Mouse (Mus musculus) MEL (cell line): Measurements from ENCODE around the gene Dbn1. TPM values are rescaled to one million over a fixed set of nuclear protein-coding genes. Genes with fewer than 3 reads are reported as not detected.

Experiments
- DNase-seq: peaks from one replicate; pipeline ENCODE4 v3.0.0; 2011; ENCODE audit warnings: low read depth, low spot score
- H3K27ac ChIP-seq: 2 replicates; pipeline ENCODE4 v1.5.1; 2012; ENCODE audit warnings: low read depth, mild to moderate bottlenecking, control low read depth, low read length, moderate library complexity; ENCODE audit not compliant: control insufficient read depth
- H3K27me3 ChIP-seq, 2 experiments: fragments of 150-350 bp in 1 of 2; sonication (generic) in 1 of 2; 2 replicates each; pipeline ENCODE4 v1.6.1; 2012; ENCODE audit warnings: low read length in 2 of 2, mild to moderate bottlenecking in 2 of 2, improper control_type of control experiment in 1 of 2, moderate library complexity in 1 of 2; ENCODE audit not compliant: insufficient read depth in 2 of 2, control insufficient read depth in 1 of 2
- H3K36me3 ChIP-seq, 2 experiments: 2 replicates each; pipeline ENCODE4 v1.6.1; 2012 to 2014; ENCODE audit warnings: low read length in 2 of 2, improper control_type of control experiment in 1 of 2, inconsistent platforms in 1 of 2, mild to moderate bottlenecking in 1 of 2; ENCODE audit not compliant: insufficient read depth in 2 of 2, control insufficient read depth in 1 of 2
- H3K4me1 ChIP-seq, 2 experiments: fragments of 150-350 bp in 1 of 2; sonication (generic) in 1 of 2; 2 replicates each; pipeline ENCODE4 v1.6.1; 2012; ENCODE audit warnings: low read length in 2 of 2, improper control_type of control experiment in 1 of 2, mild to moderate bottlenecking in 1 of 2; ENCODE audit not compliant: insufficient read depth in 2 of 2, control insufficient read depth in 1 of 2
- H3K4me3 ChIP-seq, 2 experiments: fragments of 150-350 bp in 1 of 2; sonication (generic) in 1 of 2; 2 replicates each; pipeline ENCODE4 v1.5.1; 2012; ENCODE audit warnings: low read depth in 2 of 2, low read length in 2 of 2, mild to moderate bottlenecking in 2 of 2, moderate library complexity in 2 of 2, control low read depth in 1 of 2, improper control_type of control experiment in 1 of 2; ENCODE audit not compliant: control insufficient read depth in 1 of 2, insufficient read depth in 1 of 2
- H3K79me2 ChIP-seq: 2 replicates; pipeline ENCODE4 v1.6.1; 2012; ENCODE audit warnings: mild to moderate bottlenecking, low read length, moderate library complexity; ENCODE audit not compliant: control insufficient read depth, poor library complexity, insufficient read depth
- H3K9ac ChIP-seq: 2 replicates; pipeline ENCODE4 v1.6.1; 2012; ENCODE audit warnings: low read depth, mild to moderate bottlenecking, control low read depth, low read length, moderate library complexity; ENCODE audit not compliant: control insufficient read depth, poor library complexity, severe bottlenecking
- H3K9me3 ChIP-seq: fragments of 150-350 bp; sonication (generic); replicated peaks from 2 replicates; pipeline ENCODE4 v1.6.1; 2012; ENCODE audit warnings: mild to moderate bottlenecking, low read length, improper control_type of control experiment, moderate library complexity; ENCODE audit not compliant: insufficient read depth
- CHD2 ChIP-seq: IDR thresholded peaks from 2 replicates; pipeline ENCODE4 v1.6.1; 2011; ENCODE audit warnings: low read length, improper control_type of control experiment
- CTCF ChIP-seq, 3 experiments: IDR thresholded peaks in 2 of 3; conservative IDR thresholded peaks in 1 of 3; 2 replicates each; pipeline ENCODE4 v1.5.1; 2011 to 2012; ENCODE audit warnings: low read length in 3 of 3, low read depth in 2 of 3, mild to moderate bottlenecking in 2 of 3, improper control_type of control experiment in 1 of 3, inconsistent platforms in 1 of 3, mixed read lengths in 1 of 3, moderate library complexity in 1 of 3; ENCODE audit not compliant: control insufficient read depth in 1 of 3, insufficient read depth in 1 of 3, poor library complexity in 1 of 3, severe bottlenecking in 1 of 3
- E2F4 ChIP-seq: IDR thresholded peaks from 2 replicates; pipeline ENCODE4 v1.6.1; 2011; ENCODE audit warnings: low read depth, low read length, improper control_type of control experiment, borderline replicate concordance
- ELF1 ChIP-seq: IDR thresholded peaks from 2 replicates; pipeline ENCODE4 v1.6.1; 2014; ENCODE audit warnings: low read depth, mild to moderate bottlenecking, inconsistent platforms, low read length, improper control_type of control experiment, moderate library complexity
- ETS1 ChIP-seq: IDR thresholded peaks from 2 replicates; pipeline ENCODE4 v1.6.1; 2012; ENCODE audit warnings: low read depth, mild to moderate bottlenecking, inconsistent platforms, low read length, improper control_type of control experiment, moderate library complexity
- GABPA ChIP-seq: IDR thresholded peaks from 2 replicates; pipeline ENCODE4 v1.6.1; 2012; ENCODE audit warnings: low read depth, mild to moderate bottlenecking, inconsistent platforms, low read length, improper control_type of control experiment, moderate library complexity
- GATA1 ChIP-seq: IDR thresholded peaks from 2 replicates; pipeline ENCODE4 v1.6.1; 2011; ENCODE audit warnings: low read depth, low read length, improper control_type of control experiment
- JUND ChIP-seq: IDR thresholded peaks from 2 replicates; pipeline ENCODE4 v1.6.1; 2011; ENCODE audit warnings: low read depth, mild to moderate bottlenecking, improper control_type of control experiment, low read length
- MAZ ChIP-seq: IDR thresholded peaks from 2 replicates; pipeline ENCODE4 v1.6.1; 2012; ENCODE audit warnings: low read depth, mild to moderate bottlenecking, inconsistent platforms, low read length, improper control_type of control experiment
- NELFE ChIP-seq: IDR thresholded peaks from 2 replicates; pipeline ENCODE4 v1.6.1; 2011; ENCODE audit warnings: low read depth, low read length, improper control_type of control experiment
- POLR2A ChIP-seq, 2 experiments: IDR thresholded peaks; 2 replicates each; pipeline ENCODE4 v1.6.1; 2011 to 2012; ENCODE audit warnings: low read length in 2 of 2, mild to moderate bottlenecking in 2 of 2, control low read depth in 1 of 2, improper control_type of control experiment in 1 of 2, low read depth in 1 of 2, moderate library complexity in 1 of 2; ENCODE audit not compliant: control insufficient read depth in 1 of 2, insufficient read depth in 1 of 2, poor library complexity in 1 of 2
- RCOR1 ChIP-seq: IDR thresholded peaks from 2 replicates; pipeline ENCODE4 v1.6.1; 2012; ENCODE audit warnings: low read depth, mild to moderate bottlenecking, inconsistent platforms, low read length, improper control_type of control experiment
- TAL1 ChIP-seq: IDR thresholded peaks from 2 replicates; pipeline ENCODE4 v1.6.1; 2012; ENCODE audit warnings: mild to moderate bottlenecking, inconsistent platforms, low read length, moderate library complexity, mixed read lengths
- TBP ChIP-seq: IDR thresholded peaks from 2 replicates; pipeline ENCODE4 v1.8.0; 2011; ENCODE audit warnings: low read depth, low read length, improper control_type of control experiment
- UBTF ChIP-seq: IDR thresholded peaks from 2 replicates; pipeline ENCODE4 v1.6.1; 2012; ENCODE audit warnings: low read depth, mild to moderate bottlenecking, inconsistent platforms, low read length, improper control_type of control experiment, moderate library complexity, borderline replicate concordance; ENCODE audit not compliant: insufficient read depth
- USF2 ChIP-seq, 2 experiments: IDR thresholded peaks; 2 replicates each; pipeline ENCODE4 v1.6.1; 2011 to 2012; ENCODE audit warnings: improper control_type of control experiment in 2 of 2, low read length in 2 of 2, borderline replicate concordance in 1 of 2, inconsistent platforms in 1 of 2, low read depth in 1 of 2, mild to moderate bottlenecking in 1 of 2; ENCODE audit not compliant: insufficient read depth in 1 of 2
- ZKSCAN1 ChIP-seq: IDR thresholded peaks from 2 replicates; pipeline ENCODE4 v1.6.1; 2012; ENCODE audit warnings: low read depth, mild to moderate bottlenecking, inconsistent platforms, low read length, improper control_type of control experiment, moderate library complexity
- ZMIZ1 ChIP-seq: IDR thresholded peaks from 2 replicates; pipeline ENCODE4 v1.6.1; 2012; ENCODE audit warnings: low read depth, mild to moderate bottlenecking, inconsistent platforms, low read length, improper control_type of control experiment, moderate library complexity
- ZNF384 ChIP-seq: IDR thresholded peaks from 2 replicates; pipeline ENCODE4 v1.6.1; 2012; ENCODE audit warnings: low read depth, mild to moderate bottlenecking, inconsistent platforms, low read length, improper control_type of control experiment
- polyA plus RNA-seq, 2 experiments: library from polyadenylated mRNA; stranded (reverse) in 1 of 2; unstranded in 1 of 2; fragments of >175 nt in 1 of 2; fragments of >200 nt in 1 of 2; gene quantifications; 2 replicates each; pipeline versions ENCODE4 v1.2.1 to v1.2.4; 2012; ENCODE audit warnings: low replicate concordance in 2 of 2, low read depth in 1 of 2; ENCODE audit not compliant: insufficient read length in 2 of 2, insufficient read depth in 1 of 2, missing spikeins in 1 of 2
- total RNA-seq: library from RNA; depleted of rRNA; stranded (reverse); fragments of 300-350 nt; gene quantifications from 2 replicates; pipeline ENCODE4 v1.2.3, GENCODE M21; 2012

Gene Dbn1
- total and polyA plus RNA-seq, 3 experiments: 0.04 to 0.53 TPM; not detected in 1

DNA sequence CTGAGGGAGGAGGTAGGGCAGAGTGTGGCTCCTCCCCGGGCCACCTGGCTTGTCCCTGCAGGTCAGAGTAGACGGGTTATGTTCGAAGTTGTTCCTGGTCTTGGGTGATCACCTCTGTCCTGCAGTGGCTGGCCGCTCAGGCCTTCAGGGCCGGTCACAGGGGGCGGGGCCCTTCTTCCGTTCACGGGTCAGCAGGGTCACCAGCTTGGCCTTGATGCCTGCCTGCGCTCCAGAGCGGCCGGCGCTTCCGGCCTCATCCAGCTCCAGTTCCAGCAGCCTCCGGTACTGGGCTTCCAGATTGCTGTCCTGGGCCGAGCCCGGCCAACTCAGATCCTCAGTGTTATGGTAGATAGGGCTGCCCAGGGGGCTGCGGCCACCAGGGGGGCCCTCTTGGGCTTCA is 35.4 kb upstream of the Dbn1 start:
- Histone ChIP-seq H3K4me1 (peaks cover 0 to 13% of the 10 kb centered on the region in 2 experiments; a peak in 3 of 4 replicates), H3K79me2 (no peaks in the 10 kb centered on the region), H3K27me3 (no peaks in the 10 kb centered on the region), H3K4me3 (no peak overlapping the region), H3K9me3 (no peaks in the 10 kb centered on the region), H3K27ac (no peak overlapping the region), H3K36me3 (peaks cover 0 to 10% of the 10 kb centered on the region in 2 experiments; a peak in 2 of 4 replicates), H3K9ac (no peak overlapping the region)
- TF ChIP-seq MAZ (no peak), ZNF384 (no peak), JUND (no peak)
- DNase-seq: no peak

DNA sequence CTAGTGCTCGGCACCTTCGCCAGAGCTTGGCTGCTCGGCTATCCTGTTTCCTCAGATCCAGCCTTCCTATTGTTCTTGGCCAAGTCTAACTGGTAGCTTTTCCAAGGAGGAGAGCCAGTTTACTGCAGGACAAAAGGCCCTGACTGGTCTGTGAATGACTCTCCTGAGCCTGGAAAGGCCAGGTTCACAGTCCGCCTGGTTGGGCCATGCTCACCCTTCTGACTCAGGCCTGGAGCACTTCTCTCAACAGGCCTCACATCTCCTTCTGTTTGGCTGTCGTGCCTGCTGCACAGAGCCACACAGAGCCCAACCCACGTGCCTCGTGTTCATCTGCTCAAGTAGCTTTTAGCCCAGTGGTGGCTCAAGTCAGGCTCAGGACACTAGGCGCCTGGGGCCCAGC is 34.8 kb upstream of the Dbn1 start:
- Histone ChIP-seq H3K36me3 (peaks cover 0 to 6% of the 10 kb centered on the region in 2 experiments; a peak in 1 of 4 replicates), H3K27me3 (no peaks in the 10 kb centered on the region), H3K9ac (no peak overlapping the region), H3K9me3 (no peaks in the 10 kb centered on the region), H3K79me2 (no peaks in the 10 kb centered on the region), H3K4me1 (peaks cover 0 to 7% of the 10 kb centered on the region in 2 experiments; a peak in 2 of 4 replicates), H3K27ac (no peak overlapping the region), H3K4me3 (no peak overlapping the region)
- no peak for DNase-seq
- no peak for TF ChIP-seq NELFE
- no peak for TF ChIP-seq CTCF (IDR thresholded peaks at IDR 0.05 in 2 of 3, conservative IDR thresholded peaks at IDR 0.05 in 1 of 3; ENCODE audit: control insufficient read depth in 1 of 3, insufficient read depth in 1 of 3, low read depth in 2 of 3, low read length in 3 of 3, poor library complexity in 1 of 3, severe bottlenecking in 1 of 3)
- no peak for TF ChIP-seq POLR2A (IDR thresholded peaks at IDR 0.05; ENCODE audit: control insufficient read depth in 1 of 2, insufficient read depth in 1 of 2, low read depth in 1 of 2, low read length in 2 of 2, poor library complexity in 1 of 2)
- TF ChIP-seq RCOR1: no peak
- TF ChIP-seq ELF1: no peak
- no peak for TF ChIP-seq ZKSCAN1

DNA sequence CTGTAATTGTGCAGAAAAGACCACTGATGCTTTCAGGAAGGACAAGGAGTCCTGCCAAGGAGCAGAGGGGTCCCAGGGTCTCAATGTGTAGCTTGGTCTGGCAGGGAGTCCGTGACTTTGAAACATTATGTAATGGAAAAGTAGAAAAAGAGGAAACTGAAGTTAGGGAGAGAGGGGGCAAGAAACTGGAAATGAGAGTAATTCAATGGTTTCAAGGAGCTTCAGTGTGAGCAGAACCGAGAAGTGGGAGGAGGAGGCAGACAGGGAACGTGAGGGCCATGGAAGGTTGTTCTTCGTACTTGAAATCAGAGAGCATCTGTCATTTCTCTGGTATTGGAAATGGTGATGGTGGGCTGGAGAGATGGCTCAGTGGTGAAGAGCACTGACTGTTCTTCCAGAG is 31.7 kb upstream of the Dbn1 start:
- Histone ChIP-seq H3K27ac (no peak overlapping the region), H3K4me3 (no peak overlapping the region), H3K36me3 (no peaks in the 10 kb centered on the region), H3K79me2 (no peaks in the 10 kb centered on the region), H3K4me1 (no peaks in the 10 kb centered on the region), H3K27me3 (no peaks in the 10 kb centered on the region), H3K9me3 (no peaks in the 10 kb centered on the region), H3K9ac (no peak overlapping the region)
- no peak for DNase-seq
- TF ChIP-seq MAZ (no peak), GABPA (no peak), GATA1 (no peak), USF2 (IDR thresholded peaks at IDR 0.05; ENCODE audit: borderline replicate concordance in 1 of 2, insufficient read depth in 1 of 2, low read depth in 1 of 2, low read length in 2 of 2) (no peak), TBP (no peak), ETS1 (no peak), CHD2 (no peak), E2F4 (no peak), TAL1 (no peak), ZMIZ1 (no peak), POLR2A (IDR thresholded peaks at IDR 0.05; ENCODE audit: control insufficient read depth in 1 of 2, insufficient read depth in 1 of 2, low read depth in 1 of 2, low read length in 2 of 2, poor library complexity in 1 of 2) (no peak), UBTF (no peak)
